Mouse (Mus musculus) cerebellum, postnatal 10 days (tissue): ENCODE results near the gene Sdf4.

ENCODE experiments used
- DNase-seq, 2 experiments: peaks; one replicate each; pipeline ENCODE4 v3.0.0; 2021; ENCODE audit warnings: mixed read lengths in 2 of 2

The Sdf4 gene

DNA sequence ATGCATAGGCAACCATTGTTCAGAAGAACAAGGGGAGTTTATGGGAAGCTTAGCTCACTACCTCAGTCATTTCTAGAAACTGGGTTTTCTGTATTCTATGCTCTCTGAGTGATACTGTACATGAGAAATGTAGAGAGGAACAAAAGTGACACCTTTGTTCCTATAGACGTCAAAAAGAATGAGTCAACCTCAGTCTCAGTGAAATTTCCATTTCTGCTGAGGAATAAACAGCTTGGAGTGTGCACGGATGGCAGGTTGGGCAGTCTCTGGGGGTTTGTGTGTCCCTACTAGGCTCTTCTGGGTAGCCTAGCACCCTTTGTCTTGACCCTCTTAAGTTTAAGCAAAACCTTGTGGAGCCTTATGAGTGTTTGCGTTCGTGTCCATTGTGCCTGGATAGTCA, 15.7 kb downstream of the Sdf4 start:
- DNase-seq = no peak

DNA sequence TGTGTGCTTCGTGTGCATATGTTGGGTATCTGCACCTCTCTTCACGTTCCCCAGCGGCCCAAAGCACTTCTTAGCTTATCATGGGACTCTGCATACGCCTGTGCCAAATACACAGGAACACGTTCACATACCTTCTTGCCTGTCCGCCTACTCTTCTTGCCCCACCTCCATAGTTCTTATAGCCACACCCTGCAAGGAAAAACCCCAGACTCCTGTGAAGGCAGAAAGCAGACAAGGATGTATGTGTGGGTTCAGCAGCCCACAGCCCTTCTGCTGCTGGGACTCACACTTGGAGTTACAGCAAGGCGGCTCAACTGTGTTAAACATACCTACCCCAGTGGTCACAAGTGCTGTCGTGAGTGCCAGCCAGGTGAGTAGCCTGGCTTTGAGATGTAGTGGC, 21.0 kb downstream of the Sdf4 start, which contains the start of gene Tnfrsf4:
TSS of gene Tnfrsf4 (plus strand) at position 207 of the 400 bp plus-strand sequence.
- DNase-seq = no peak

DNA sequence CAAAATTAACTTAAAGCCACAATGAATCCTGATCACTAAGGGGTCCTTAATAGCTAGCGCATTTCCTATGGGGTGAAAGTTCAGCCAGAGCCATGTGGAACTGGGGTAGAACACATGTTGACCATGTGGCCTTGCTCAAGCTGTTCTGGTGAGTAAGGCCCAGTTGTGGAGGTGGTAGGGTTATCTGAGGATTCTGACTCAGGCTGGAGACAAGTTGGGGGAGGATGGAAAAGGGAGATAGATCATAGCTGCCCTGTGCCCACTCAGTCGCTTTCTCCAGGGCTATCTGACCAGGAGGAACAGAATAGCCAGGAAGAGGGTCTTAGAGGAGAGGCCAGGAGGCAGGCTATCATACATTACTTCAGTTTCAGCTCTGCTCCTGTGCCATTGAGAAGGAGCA, 21.8 kb downstream of the Sdf4 start:
- no peak for DNase-seq

DNA sequence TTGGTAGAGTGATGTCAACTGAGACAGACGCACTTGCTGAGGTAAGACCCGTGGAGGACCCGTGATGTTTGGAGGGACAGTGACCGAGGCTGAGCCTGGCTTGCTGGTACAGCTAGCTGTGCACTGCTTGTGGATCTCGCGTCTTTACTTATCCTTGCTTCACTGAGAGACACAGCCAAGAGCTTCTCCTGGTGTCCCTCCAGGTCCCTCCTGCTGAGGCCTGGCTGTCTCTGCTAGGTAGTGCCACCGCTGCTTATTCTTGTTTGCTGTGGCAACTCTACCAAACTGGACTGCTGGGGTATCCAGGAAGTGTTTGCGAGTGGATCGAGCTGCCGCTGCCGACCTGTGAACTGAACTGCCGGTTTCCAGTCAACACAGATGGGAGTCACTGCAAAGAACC, 27.1 kb downstream of the Sdf4 start:
- peak; percentile 50 to 62 for DNase-seq

DNA sequence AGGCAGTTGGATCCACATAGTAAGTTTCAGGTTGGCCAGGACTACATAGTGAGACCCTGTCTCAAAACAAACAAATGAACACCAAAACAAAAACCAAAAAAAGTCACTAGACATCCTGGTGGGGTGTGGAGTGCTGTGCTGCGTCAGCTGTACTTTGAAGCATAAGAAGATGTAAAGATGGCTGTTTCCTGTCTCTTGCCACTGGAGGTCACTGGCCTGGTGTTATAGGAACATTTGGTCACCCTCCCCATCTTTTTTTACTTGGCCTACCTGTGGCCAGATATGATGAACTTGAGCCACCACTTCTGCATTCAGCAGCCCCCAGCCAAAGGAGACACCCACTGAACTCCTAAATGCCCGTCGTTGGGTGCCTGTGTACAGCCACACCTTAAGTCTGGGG, 28.7 kb downstream of the Sdf4 start:
- DNase-seq = no peak

DNA sequence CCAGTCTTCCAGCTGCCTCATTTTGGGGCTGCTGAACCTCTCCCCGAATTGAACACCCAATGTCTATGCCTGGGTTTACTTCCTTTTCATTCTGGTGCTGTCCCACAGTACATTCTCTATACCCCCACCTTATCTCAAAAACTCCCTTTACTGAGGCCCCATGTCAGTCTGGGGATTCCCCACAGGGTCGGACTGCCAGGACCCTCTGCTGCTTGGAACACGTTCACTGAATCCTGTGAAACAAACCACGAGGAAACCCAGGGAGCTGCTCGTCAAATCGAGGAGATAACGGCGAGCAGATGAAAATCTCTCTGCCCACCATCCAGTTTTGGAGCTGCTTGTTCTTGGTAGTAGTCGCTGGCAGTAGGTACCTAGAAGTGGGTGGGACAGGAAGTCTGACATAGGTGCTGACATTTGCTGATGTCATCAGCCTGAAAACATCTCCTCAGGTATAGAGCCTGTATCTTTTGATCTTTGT, 29.3 kb downstream of the Sdf4 start:
- DNase-seq = no peak

DNA sequence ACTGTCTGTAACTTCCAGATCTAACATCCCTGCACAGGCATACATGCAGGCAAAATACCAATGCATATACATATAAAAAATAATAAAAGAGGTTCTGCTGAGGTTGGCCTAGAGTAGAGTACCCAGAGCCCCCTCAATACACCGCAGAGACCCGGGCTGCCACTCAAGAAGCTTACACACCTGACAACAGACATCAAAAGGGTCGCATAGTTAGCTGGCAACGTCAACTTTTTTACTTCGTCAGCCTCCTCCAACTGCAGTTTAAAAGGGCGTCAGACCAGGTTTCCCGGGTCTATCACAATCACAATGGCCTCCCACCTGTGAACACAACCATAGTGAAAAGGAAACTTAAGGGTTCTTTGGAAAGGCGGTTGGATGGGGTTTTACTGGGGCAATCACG, 30.8 kb downstream of the Sdf4 start:
- DNase-seq = no peak

DNA sequence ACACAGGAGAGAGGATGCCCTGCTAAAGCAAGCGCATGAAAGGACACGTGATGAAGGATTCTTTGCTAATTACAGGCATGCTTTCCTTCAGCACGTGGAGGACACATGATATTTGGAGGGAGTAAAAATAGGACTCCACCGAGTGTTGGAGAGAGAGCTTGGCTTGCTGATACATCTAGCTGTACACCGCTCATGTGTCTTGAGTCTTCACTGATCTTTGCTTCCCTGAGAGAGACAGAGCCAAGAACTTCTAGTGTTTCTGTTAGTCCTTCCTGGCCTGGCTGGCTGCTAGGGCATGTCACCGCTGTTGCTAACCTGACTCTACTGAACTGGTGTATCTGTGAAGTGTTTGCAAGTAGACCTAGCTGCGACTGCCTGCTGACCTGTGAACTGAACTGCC, 31.5 kb downstream of the Sdf4 start:
- no peak for DNase-seq

DNA sequence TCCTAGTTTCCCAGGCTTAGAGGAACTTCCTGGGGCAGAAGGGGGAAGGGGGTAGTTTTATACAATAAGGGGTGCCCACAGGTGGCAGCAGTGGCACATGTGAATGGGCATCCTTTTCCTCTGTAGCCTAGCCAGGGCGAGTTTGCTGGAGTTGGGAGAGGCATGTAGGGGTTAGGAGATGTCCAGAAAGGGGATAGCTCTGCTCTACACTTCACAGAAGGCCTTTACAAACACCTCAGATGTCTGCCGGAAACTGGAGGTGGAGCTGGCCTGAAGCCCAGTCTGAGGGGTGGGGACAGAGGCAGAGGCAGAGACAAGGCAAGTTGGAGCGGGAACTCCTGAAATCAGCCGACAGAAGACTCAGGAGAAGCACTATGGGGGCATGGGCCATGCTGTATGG, 33.3 kb downstream of the Sdf4 start, which contains the start of gene Tnfrsf18:
TSS of gene Tnfrsf18 (plus strand) at position 152 of the 400 bp plus-strand sequence.
- DNase-seq = peak; percentile 33 to 35

DNA sequence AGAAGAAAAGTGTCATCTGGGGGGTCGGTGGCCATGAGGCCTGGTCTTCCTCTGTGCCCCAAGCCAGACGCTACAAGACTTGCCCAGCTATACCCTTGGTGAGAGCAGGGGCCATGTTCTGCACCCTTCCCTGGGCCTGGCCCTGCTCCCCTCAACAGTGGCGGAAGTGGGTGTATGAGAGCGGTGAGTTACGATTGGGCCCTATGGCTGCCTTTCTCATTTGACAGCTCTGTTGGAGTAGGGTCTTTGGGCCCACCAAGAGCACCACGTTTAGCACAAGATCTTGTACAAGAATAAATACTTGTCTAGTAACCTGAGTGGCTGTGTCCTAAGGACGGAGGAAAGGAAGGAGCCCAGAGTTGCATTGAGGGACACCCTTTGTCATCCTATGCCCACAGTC, 35.9 kb downstream of the Sdf4 start:
- no peak for DNase-seq

DNA sequence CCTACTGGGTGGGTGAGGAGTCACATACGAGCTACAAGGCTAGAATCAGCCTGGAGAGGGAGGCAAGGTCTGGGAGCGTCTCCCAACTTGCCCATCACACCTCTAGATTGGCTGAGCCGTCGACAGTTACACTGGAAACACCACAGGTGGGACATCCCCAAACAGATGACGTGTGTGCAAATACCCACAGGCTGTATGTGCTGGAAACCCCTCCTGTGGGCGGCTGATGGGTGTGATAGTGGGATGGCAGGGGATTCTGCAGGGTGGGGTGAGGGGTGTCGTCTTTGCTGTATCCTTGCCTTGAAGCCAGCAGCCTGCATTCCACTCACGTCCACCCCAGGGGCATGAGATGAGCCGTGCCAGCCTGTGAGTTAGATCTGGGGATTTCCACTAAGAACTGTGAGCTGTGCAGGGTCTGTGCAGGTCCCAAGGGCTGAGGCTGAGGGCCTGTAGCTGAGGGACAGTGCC, 38.0 kb downstream of the Sdf4 start:
- DNase-seq = peak; percentile 30 to 44

DNA sequence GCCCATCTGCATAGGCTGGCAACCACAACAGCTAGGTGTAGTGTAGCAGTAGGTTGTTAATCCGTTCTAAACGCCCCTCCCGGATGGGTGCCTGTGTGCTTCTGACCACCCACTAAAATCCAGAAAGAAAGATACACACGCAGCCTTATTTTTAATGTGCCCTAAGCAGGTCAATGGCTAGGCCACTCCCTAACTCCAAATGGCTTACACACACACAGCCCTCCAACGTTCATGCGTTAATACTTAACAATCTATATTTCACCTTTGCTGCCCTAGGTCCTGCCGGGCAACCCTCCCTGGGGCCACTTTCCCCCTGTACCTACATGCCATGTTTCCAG, 38.6 kb downstream of the Sdf4 start:
- DNase-seq = no peak

DNA sequence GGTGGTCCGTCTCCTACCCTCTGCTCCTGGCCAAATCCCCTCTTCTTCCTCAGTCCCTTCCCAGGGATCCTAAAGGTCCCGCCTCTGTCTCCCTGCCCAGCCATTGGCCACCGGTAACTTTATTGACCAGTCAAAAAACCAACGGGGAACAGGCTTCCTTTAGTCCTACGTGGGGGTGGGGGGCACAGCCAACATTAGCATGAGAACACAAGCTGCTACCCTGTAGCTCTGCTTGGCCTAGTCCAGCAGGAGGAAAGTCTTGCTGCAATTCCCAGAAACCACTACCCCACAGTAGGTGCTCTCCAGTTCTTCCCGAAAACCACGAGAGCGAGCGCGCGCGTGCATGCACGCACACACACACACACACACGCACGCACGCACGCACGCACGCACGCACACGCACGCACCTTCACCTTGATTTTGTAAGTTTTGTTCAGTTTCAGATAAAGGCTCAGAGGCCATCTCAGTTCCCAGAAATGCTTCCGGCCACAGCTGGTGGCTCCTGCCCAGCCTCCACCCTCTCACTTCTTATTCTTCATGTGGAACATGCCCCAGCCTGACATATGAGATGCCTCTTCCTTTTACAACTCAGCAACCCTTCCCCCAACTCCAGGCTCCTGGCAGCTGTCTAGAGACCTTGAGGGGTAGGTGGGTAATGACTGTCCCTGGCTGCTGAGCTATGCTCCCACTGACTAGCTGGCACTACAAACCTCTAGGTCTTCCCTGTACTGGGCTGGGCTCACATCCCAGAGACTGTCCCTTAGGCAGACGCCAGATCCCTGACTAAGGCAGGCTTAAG, 39.1 kb downstream of the Sdf4 start:
- peak; percentile 91 to 94 for DNase-seq

DNA sequence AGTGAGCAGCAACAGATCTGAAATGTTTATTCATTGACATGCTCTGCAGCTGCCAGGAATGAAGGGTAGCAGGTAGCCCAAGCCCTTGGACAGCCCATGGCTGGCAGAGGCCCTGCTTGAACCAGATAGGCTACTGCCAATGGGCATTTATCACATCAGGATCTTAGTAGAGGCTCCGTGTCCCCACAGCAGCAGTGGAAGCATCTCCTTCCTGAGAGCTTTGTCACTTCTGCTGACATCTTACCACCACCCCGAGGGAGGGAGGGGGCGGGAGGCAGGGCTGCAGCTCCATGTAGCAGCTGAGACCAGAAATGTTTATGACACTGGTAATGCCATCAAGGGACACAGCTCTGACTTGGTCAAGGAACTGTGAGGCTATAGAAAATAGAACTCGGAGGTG, 40.2 kb downstream of the Sdf4 start:
- peak; percentile 25 to 38 for DNase-seq

DNA sequence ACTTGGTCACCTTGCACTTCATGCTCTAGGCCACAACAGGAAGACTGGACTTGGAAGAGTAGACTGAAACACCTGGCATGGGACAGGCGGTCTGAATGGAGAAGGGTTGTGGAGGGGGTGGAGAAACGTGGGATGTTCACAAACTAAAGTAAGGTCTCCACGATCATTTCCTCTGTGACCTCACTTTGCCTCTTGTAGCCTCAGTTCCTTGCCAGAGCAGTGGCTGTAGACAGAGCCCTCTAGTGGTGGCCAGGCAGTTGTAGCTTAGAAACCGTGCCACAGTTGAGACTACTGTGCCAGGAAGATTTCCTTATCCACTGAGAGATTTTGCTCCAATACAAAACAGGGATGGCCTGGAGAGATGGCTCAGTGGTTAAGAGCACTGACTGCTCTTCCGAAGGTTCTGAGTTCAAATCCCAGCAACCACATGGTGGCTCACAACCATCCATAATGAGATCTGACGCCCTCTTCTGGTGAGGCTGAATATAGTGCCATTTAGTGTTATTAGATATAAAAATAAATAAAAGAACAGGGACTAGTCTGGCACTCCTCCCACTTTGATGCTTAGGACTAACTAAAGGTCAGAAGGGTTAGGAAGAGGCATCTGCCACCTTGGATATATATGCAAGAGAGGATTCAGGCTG, 40.9 kb downstream of the Sdf4 start:
- peak; percentile 67 to 74 for DNase-seq

DNA sequence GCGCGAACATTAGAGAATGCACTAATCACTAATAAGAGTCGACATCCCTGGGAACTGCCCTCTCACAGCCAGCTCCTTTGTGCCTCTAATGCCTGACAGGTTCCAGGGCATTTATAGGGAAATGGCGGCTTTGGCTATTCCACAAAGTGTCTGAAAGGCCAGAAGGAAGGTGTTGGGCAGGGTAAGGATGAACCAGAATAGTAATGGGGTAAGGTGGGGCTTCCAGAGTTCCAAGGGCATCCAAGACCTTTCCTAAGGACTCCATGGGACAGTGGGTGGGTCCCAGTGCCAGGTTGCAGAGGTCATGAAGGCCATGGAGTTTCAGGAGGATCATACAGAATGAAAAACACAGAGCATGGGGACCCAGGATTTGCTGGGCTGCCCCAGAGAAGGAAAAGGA, 41.6 kb downstream of the Sdf4 start:
- DNase-seq = no peak

DNA sequence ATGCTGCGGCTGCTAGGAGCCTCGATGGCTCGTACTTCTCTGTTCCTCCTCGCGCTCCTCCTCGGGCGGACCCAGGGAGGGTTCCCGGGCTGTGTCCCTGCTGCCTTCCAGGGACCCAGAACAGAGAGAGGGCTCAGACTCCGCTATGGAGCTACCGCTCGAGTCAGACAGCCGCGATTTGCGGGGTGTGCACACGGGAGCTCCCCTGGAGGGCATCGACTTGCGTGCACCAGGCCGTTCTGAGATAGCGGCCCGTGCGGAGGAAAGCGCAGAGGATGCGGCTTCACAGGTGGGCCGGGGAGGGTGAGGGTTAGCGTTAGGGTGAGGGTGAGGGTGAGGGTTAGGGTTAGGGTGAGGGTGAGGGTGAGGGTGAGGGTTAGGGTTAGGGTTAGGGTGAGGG, 42.2 kb downstream of the Sdf4 start:
- DNase-seq = no peak

DNA sequence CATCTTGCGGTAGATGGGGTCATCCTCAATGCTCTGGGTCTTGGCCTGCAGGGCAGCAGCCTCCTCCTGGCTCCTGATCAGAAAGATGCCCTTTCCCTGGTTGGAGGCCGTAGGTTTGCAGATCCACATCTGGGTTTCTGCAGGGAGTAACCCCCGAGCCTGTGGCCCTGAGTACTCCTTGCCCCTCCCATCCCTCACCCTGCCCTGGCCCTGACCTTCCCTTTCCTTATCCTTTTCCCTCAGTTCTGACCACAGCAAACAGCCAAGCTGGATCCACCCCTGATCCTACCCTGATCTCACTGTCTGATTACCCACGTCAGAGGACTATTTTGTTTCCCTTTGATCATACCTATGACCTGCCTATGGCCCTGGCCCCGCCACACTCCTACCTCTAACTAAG, 52.1 kb downstream of the Sdf4 start:
- no peak for DNase-seq

DNA sequence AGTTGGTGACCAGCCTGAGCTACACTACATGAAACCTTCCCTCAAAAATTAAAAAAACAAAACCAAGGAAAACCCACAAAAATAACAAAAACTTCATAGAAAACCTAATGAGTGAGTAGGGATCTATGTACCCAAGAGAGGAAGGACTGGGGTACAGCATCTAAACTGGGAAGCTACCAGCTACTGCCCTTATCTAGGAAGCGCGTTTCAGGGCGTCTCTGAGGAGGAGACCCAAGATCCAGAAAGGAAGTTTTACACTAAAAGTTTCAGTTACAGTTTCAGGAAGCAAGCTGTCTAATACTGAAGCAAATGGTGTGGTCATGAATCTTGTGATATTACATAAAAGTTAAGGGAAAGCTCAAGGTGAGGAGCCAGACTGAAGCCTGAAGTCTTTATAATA, 57.1 kb downstream of the Sdf4 start:
- DNase-seq = no peak

DNA sequence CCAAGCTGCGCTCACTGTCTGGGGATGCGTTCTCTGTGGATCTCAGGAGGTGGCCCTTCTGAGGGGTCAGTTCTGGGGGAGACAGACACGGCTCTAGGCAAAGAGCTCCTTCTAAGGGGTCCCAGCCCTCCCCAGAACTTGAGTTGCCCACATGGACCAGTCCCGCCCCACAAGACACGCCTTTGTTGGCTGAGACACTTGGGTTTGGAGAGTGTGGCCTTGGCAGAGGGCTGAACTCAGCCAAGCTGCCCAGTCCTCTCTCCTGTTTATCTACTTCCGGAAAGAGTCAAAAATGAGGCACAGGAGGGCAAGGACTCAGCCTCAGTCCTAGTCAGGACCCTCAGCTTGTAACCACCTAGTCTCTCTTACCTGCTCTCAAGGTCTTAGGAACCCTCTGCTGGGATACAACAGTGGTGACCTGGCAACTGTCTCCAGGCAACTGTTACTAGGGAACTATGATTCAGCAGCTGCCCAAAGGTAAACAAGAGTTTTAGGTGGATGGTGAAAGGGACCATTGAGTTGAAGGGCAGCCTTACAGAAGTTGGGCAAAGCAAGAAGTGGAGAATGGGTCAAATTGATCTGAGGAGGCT, 57.8 kb downstream of the Sdf4 start:
- no peak for DNase-seq

DNA sequence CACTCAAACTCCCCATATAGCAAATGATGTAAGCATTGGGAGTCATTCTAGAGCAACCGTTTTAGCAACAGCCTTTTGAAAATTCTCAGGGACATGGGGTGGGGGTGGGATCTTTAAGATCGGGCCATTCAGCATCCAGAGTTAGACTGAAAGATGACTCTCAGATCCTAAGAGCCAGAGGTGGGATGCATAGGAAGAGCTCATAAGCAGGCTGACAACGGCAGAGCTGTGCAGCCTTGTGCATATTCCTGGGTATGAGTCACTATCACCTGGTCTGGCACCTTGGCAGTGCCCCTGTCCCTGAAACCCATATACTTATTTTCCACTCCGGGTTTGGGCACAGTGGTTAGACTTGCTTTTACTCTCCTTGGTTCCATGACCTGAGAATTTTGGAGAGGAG, 60.4 kb downstream of the Sdf4 start:
- no peak for DNase-seq

DNA sequence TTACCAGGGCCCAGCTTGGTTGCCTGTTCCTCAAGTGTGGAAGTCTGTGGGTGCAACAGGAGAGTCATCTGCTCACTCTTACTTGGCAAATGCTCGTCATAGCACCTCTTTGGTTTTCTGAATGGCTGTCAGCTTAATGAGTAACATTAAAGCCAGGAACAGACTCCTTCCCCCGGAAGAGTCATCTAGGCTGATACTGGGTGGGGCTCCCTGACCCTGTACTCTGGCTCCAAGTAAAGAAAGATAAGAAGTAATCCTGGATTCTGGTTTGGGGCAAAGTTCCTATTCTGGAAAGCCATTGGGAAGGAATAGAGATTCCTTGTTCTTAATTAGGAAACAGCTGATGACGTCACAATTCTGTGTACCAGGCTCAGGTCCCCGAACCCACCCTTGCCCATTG, 61.5 kb downstream of the Sdf4 start:
- DNase-seq = no peak

DNA sequence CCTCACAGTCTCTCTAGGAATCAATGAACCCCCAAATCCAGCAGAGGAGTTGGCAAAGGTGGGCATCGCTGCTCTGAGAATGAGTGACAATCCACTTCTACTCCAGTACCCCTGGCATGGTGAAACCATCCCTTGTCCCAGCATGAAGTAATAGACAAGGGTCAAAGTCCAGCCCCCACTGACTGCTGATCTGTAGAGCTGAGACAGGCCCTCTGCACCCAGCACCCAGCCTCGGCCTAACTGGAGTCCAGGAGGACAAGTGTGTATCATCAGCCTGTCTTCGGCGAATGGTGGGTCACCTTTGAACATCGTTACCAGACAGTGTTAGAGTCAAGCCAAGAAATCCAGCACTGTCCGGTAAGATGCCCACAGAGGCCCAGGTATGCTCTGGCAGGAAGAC, 61.9 kb downstream of the Sdf4 start:
- no peak for DNase-seq

DNA sequence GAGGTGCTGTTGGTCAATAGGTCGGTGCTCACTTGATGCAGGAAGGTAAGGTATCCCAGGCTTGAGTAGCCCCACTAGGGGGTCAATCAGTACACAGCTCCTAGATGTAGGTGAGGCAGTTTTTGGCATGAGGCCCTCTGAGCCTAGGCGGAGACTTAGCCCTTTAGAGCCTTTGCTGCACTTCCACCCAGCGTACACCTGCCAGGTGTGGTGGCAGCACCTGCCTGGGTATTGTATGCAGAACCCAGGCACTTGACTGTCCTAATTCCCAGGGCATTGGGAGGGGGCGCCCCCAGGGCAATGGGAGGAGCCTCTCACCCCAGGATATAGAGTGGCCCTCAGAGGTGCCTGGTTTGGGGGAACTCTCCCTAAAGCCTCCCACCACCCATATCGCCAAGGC, 62.5 kb downstream of the Sdf4 start:
- DNase-seq = no peak
